Mouse (Mus musculus) lung, postnatal 4 days (tissue): ENCODE data around the gene Smurf1.

ENCODE experiments used
- DNase-seq, 2 experiments: peaks; one replicate each; pipeline ENCODE4 v3.0.0; 2021

Smurf1 gene

GRCm38 (mm10) chr5:144965639-144966351 is at the start of gene Smurf1:
Gene Smurf1 (minus strand): TSS chr5:144965847.
- peak; percentile 89 to 95 for DNase-seq

- DNase-seq = no peak
These were observed 48.6 kb upstream of the Smurf1 start for GRCm38 (mm10) chr5:145014278-145014677.

- no peak for DNase-seq
These were observed 43.4 kb upstream of the Smurf1 start for GRCm38 (mm10) chr5:145008878-145009659.

- DNase-seq = no peak
These were observed 39.9 kb upstream of the Smurf1 start for GRCm38 (mm10) chr5:145005596-145005995.

GRCm38 (mm10) chr5:145004495-145004894 is 38.8 kb upstream of the Smurf1 start:
- DNase-seq = no peak

GRCm38 (mm10) chr5:145003362-145003761 is 37.7 kb upstream of the Smurf1 start:
- peak in 1 of 2 experiments; percentile 0 for DNase-seq

GRCm38 (mm10) chr5:144998491-144998890 is 32.8 kb upstream of the Smurf1 start:
- DNase-seq = no peak

- DNase-seq = no peak
These were observed 24.8 kb upstream of the Smurf1 start for GRCm38 (mm10) chr5:144990481-144990880.

GRCm38 (mm10) chr5:144990051-144990450 is 24.4 kb upstream of the Smurf1 start:
- no peak for DNase-seq

- DNase-seq = no peak
These were observed 23.4 kb upstream of the Smurf1 start for GRCm38 (mm10) chr5:144989061-144989405.

GRCm38 (mm10) chr5:144988340-144989060 is 22.9 kb upstream of the Smurf1 start:
- DNase-seq = peak; percentile 26 to 57

GRCm38 (mm10) chr5:144987561-144987960 is 21.9 kb upstream of the Smurf1 start:
- DNase-seq = no peak

- DNase-seq = no peak
These were observed 19.2 kb upstream of the Smurf1 start for GRCm38 (mm10) chr5:144984839-144985238.

- DNase-seq = no peak
These were observed 17.6 kb upstream of the Smurf1 start for GRCm38 (mm10) chr5:144983227-144983626.

- no peak for DNase-seq
These were observed 13.5 kb upstream of the Smurf1 start for GRCm38 (mm10) chr5:144979110-144979509.

GRCm38 (mm10) chr5:144978533-144979107 is 13.0 kb upstream of the Smurf1 start:
- peak; percentile 84 to 89 for DNase-seq

- DNase-seq = no peak
These were observed 5.6 kb upstream of the Smurf1 start for GRCm38 (mm10) chr5:144971266-144971665.

GRCm38 (mm10) chr5:144964872-144965638 is 592 bp downstream of the Smurf1 start:
- DNase-seq = peak; percentile 93 to 95

- DNase-seq = no peak
These were observed 1.2 kb downstream of the Smurf1 start for GRCm38 (mm10) chr5:144964465-144964864.

- peak; percentile 81 to 82 for DNase-seq
These were observed 1.8 kb downstream of the Smurf1 start for GRCm38 (mm10) chr5:144963817-144964261.

GRCm38 (mm10) chr5:144963401-144963800 is 2.2 kb downstream of the Smurf1 start:
- peak; percentile 54 to 60 for DNase-seq

GRCm38 (mm10) chr5:144958271-144958670 is 7.4 kb downstream of the Smurf1 start:
- no peak for DNase-seq
